Mouse (Mus musculus): ENCODE data around the gene Upk3bl.

DNA sequence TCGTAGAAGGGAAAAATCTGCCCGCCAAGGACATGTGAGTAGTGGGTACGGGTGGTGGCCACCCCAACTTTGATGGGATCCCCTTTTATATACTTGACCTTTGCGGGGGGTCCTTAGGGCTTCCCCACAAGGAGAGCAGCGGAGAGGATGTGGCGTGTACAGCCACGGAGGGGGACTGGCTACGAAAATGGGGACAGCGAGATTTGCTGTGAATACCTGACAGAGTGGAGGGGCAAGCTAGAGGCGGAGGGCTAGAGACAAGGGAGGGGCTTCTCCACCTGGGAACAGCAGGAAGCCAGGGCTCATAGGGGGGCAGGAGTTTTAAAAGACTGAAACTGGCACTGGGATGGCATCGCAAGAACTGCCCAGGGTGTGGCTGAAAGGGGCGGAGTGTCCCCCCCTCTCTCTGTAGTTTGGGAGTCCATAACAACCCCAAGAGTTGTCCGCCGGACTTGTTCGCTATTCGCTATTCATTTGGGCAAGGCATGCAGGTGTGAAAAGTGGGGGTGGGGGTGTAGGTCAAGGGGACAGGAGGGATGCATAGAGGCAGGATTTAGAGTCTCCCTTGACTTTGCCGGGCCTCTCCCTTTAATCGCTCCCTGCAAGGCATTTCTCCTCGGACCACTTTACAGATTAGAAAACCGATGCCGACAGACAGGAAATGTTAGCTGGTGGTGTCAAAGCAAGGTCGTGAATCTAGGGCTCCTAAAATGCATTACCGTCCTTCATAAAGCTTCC, 30.0 kb downstream of the Upk3bl start:
- TF ChIP-seq POLR2A (IDR thresholded peaks at IDR 0.05; ENCODE audit: low read depth, low read length) (no peak), JUND (conservative IDR thresholded peaks at IDR 0.05; ENCODE audit: low read depth, low read length) (no peak), MAX (IDR thresholded peaks at IDR 0.05; ENCODE audit: low read length) (no peak), CTCF (conservative IDR thresholded peaks at IDR 0.05 in 1 of 2, IDR thresholded peaks at IDR 0.05 in 1 of 2; ENCODE audit: low read depth in 2 of 2, low read length in 2 of 2) (no peak), NRF1 (IDR thresholded peaks at IDR 0.05; ENCODE audit: low read depth, low read length) (no peak), POLR2AphosphoS2 (IDR thresholded peaks at IDR 0.05; ENCODE audit: low read depth, low read length) (no peak), E2F4 (IDR thresholded peaks at IDR 0.05; ENCODE audit: insufficient replicate concordance, low read depth, low read length) (no peak)

Data from CH12.LX (cell line).